Mouse (Mus musculus): ENCODE data around the gene Gps1. TPM values are rescaled to one million over a fixed set of nuclear protein-coding genes. Genes with fewer than 3 reads are reported as not detected.
A peak's percentile ranks its signal among the peaks of the same experiment; 100 is the strongest.
"Not testable (repeated sequence)": the region's sequence is repeated elsewhere in the genome, so short reads cannot be mapped to it uniquely, and the experiment has no call there.

Gps1 gene
- total RNA-seq, 2 experiments from 2014 or later: 150 to 153 TPM

DNA sequence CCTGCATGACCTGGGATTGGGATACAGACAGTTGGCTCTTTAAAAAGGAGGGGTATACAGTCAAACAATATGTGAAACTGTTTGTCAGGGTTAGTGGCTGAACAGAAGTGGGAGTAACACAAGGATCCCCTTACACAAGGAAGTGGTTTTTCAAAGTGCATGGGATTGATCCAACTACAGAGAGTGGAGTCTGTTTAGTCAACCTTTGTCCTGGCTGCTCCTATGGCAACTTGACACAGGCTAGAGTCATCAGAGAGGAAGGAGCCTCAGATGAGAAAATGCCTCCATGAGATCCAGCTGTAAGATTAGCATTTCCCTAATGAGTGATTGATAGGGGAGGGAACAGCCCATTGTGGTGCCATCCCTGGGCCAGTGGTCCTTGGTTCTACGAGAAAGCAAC, 15.9 kb upstream of the Gps1 start:
- Histone ChIP-seq H3K27ac (no peak overlapping the region), H3K4me3 (no peak overlapping the region)
- TF ChIP-seq CTCF (conservative IDR thresholded peaks at IDR 0.05): no peak
- no peak for DNase-seq (ENCODE audit: low spot score in 2 of 2)

DNA sequence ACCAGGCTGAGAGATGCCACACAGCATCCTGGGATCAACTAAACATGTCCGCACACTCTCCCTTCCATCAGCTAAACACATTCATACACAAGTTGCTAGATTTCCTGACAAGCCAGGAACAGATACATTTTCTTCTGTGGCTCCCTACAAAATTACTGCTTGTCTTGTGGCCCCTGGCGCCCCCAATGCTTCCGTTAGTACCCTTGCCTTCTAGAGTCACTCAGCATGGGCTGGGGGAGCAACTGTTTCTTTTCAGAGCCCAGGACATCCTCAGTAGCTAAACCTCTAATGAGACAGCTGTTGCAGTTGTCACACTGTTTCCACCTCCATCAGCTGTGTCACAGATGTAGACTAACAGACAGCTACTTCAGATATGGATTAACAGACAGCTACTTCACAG, 11.3 kb upstream of the Gps1 start:
- no peak for DNase-seq (ENCODE audit: low spot score in 2 of 2)
- no peak overlapping the region for H3K4me3 ChIP-seq
- no peak for TF ChIP-seq CTCF (conservative IDR thresholded peaks at IDR 0.05)

DNA sequence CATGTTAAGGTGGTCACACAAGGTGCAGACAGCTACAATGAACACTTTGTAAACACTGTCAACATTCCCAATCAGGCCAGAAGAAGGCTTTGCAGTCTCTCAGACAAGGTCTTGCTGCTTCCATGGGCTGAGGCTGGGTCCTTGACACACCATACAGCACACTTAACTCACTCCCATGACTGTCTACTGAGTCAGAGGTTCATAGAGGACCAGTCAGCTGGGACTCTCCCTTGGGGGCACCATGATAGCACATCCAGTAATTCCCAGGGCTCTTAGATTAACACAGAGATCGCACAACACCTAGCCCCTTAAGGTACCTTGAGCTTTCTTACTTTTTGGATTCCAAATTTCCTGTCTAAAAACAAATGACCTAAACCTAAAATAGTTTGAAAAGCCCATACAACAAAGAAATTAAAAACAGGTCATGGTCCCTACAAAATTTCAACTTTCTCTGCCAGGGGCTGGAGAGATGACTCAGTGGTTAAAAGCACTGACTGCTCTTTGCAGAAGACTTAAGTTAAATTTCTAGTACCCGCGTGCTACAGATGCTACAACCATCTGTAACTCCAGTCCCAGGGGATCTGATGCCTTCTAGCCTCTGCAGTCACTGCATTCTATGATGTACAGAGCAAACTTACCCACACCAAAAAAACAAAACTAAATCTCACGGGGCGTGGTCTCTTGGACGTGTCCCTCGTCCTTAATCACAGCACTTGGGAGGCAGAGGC, 10.4 kb upstream of the Gps1 start:
- no peak for DNase-seq (ENCODE audit: low spot score in 2 of 2)
- TF ChIP-seq CTCF (conservative IDR thresholded peaks at IDR 0.05): no peak

More for the DNA sequence above, 11.3 kb upstream of the Gps1 start:
- no peak overlapping the region for H3K27ac ChIP-seq

DNA sequence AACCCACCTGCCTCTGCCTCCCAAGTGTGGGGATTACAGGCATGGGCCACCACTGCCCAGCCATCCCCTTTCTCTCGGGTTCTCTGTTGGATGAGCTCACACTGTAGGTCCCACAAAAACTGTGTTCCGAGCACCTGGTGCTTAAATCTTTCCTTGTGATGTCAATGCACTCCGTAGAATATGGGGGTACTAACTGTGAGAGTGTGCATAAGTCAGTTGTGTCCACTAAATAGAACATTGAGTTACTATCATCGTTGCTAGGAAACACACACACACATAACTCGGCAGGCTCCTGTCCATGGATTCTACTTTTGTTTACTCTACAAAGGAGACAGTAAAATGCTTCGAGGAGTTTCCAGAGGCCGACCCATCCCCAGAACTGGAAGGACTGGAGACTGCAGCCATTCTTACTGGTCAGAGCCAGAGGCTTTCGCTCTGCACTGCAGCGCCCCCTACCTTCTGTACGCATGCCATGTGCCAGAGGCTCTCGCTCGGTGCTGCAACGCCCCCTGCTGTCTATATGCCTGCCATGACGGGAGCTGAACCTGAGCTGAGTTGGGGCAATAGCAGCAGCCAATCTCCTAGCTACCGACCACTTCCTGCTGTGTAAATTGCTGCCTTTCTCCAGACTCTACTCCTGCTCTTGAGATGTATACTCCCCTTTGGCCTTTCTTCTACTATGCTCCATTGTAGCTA, 8.2 kb upstream of the Gps1 start:
- peak; percentile 92 to 98 for DNase-seq (ENCODE audit: low spot score in 2 of 2)
- Histone ChIP-seq H3K27ac (no peak overlapping the region), H3K4me3 (no peak overlapping the region)
- TF ChIP-seq CTCF (conservative IDR thresholded peaks at IDR 0.05): peak; percentile 100

More for the DNA sequence above, 10.4 kb upstream of the Gps1 start:
- H3K27ac ChIP-seq: no peak overlapping the region
- H3K4me3 ChIP-seq: no peak overlapping the region

DNA sequence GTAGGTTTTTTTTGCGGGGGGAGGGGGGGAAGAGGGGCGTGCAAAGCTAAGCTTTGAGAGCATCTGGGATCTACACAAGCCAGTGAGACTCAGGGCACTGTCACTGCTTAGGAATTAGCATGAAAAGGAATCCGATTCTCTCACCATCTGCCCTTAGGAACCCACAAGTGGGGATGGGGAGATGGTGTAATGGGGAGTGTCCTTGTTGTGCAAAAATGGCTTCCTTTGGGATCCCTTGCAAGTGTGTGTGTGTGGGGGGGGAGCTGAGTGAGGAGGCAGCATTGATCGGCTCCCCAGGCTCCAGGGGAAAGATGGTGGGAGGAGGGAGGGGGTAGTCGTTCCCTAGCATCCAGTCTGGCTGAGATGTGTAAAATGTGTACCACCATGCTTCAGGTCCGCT, 6.9 kb upstream of the Gps1 start:
- DNase-seq (ENCODE audit: low spot score in 2 of 2): no peak
- TF ChIP-seq CTCF (conservative IDR thresholded peaks at IDR 0.05): no peak
- Histone ChIP-seq H3K4me3 (no peak overlapping the region), H3K27ac (no peak overlapping the region)

DNA sequence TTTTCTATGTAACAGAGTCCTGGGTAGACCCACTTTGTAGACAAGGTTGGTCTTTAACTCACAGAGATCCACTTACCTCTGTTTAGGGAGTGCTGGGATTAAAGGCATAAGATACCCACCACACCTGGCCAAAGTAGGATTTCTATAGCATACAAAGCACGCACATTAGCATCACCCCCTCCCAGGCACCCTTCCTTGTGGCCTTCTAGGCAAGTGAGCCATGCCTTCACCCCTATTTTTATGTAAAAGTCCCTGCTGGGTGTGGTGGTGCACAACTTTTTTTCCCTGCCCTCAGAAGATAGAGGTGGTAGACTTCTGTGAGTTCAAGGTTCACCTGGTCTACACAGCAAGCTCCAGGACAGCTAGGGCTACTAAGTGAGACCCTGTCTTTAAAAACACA, 4.2 kb upstream of the Gps1 start:
- Histone ChIP-seq H3K27ac (no peak overlapping the region), H3K4me3 (no peak overlapping the region)
- no peak for DNase-seq (ENCODE audit: low spot score in 2 of 2)
- no peak for TF ChIP-seq CTCF (conservative IDR thresholded peaks at IDR 0.05)

DNA sequence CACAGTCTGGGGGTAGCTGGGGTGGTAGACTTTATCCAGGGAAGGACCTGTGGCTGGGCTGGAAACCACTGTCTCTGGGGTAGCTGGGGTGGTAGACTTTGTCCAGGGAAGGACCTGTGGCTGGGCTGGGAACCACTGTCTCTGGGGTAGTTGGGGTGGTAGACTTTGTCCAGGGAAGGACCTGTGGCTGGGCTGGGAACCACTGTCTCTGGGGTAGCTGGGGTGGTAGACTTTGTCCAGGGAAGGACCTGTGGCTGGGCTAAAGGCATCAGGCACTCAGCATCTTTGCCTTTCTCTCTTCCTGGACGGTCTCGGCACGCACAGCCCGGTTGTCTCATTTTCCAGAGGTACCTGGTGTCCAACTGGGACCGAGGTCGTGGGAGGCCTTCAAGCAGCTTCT, 2.7 kb upstream of the Gps1 start:
- H3K4me3 ChIP-seq, H3K27ac ChIP-seq: not testable (repeated sequence)
- DNase-seq (ENCODE audit: low spot score in 2 of 2): peak in 1 of 2 experiments; percentile 2

DNA sequence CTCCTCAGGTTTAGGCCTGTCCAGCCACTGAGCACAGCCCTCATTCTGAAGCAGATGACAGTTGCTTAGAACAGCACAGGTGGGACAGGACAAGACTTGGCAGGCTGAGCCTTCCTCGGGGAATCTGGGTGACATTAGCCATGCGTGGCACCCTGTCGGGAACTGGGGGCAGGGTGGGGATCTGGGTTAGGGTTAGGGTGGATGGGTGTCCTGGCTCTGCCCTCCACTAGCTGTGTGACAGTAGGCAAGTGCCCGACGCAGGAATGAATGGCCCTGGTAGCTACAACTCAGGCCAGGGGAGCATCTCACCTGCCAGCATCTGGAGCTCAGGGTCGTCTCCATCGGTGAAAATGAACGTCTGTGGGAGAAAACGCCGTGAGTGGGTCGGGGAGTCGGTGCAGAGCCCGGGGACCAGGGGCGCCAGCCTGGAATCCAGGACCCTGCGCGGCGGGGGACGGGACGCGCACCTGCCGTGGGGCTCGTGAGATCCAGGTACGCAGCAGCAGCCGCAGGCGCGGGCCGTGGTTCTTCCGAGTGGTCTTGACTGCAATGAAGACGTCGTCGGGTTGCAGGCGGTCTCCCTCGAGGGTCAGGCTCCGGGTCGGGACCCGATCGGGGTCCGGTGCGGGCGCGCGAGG, 527 bp upstream of the Gps1 start:
- TF ChIP-seq CTCF (conservative IDR thresholded peaks at IDR 0.05): no peak
- peak overlapping the region; percentile 95 for H3K27ac ChIP-seq
- no peak for DNase-seq (ENCODE audit: low spot score in 2 of 2)
- peak overlapping the region; percentile 92 for H3K4me3 ChIP-seq

DNA sequence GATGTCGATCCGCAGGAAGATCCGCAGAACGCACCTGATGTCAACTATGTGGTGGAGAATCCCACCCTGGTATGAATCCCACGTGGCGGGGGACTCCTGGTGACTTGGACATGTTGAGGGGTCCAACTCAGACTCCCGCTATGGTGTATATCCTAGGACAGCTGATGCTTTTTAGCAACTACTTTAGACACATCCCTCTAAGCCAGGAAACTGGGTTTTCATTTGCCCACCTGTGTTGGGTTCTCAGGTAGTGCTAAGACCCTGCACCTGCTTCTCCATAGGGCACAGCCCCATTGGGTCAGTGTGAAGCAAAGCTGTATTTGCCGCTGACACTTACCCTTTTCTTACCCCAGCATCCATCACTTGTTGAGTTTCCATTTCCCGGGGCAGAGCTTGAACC, 1.1 kb downstream of the Gps1 start:
- no peak for DNase-seq (ENCODE audit: low spot score in 2 of 2)
- TF ChIP-seq CTCF (conservative IDR thresholded peaks at IDR 0.05): no peak
- H3K27ac ChIP-seq: peak overlapping the region; percentile 89
- H3K4me3 ChIP-seq: peak overlapping the region; percentile 92

DNA sequence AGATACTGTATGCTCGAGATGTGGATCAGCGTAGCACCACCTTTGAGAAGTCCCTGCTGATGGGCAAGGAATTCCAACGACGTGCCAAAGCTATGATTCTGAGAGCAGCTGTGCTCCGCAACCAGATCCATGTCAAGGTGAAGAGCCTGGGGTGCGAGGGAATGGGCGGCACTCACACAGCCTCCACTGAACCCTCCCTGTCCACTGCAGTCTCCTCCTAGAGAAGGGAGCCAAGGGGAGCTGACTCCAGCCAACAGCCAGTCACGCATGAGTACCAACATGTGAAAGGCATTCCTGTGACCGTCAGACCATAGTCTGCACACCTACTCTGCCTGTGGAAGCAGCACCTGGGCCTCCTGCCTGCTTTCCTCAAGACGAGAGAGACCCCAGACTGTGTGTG, 4.4 kb downstream of the Gps1 start:
- H3K4me3 ChIP-seq; DNase-seq (ENCODE audit: low spot score in 2 of 2); H3K27ac ChIP-seq: not testable (repeated sequence)

DNA sequence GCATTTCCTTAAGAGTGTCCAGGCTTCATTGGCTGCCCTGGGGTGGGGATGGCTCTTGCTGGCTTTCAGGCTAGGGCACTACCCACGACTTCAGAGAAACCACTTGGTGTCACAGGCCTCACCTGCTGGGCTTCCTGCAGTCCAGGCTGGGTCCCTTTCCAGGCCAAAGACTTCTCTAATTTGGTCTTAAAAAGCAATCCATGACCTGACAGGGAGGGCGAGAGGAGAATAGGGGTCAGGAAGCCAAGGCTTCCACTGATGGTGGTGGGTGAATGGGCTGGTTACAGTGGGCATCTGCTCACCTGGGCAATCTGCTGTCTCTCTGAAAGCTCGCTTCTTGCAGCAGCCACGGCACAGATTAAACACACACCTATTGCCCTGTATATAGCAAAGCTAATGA, 5.3 kb downstream of the Gps1 start:
- no peak for TF ChIP-seq CTCF (conservative IDR thresholded peaks at IDR 0.05)
- Histone ChIP-seq H3K27ac (no peak overlapping the region), H3K4me3 (no peak overlapping the region)
- DNase-seq (ENCODE audit: low spot score in 2 of 2): no peak

DNA sequence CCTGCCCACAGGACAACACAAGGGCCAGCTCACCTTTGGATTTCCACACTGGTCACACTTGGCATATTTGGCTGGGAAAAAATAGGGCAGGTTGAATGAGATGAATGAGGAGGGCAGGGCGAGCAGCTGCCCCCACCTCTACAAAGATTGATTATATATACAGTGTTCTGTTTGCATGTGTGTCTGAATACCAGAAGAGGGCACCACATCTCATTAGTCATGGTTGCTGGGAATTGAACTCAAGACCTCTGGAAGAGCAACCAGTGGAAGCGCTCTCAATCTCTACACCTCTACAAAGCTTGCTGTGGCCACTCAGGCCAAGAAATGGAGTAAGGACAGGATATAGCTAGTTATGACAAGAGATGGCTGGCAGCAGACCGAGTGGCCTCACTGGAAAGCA, 5.7 kb downstream of the Gps1 start:
- peak; percentile 58 for TF ChIP-seq CTCF (conservative IDR thresholded peaks at IDR 0.05)
- DNase-seq (ENCODE audit: low spot score in 2 of 2): no peak
- H3K4me3 ChIP-seq: no peak overlapping the region
- no peak overlapping the region for H3K27ac ChIP-seq

DNA sequence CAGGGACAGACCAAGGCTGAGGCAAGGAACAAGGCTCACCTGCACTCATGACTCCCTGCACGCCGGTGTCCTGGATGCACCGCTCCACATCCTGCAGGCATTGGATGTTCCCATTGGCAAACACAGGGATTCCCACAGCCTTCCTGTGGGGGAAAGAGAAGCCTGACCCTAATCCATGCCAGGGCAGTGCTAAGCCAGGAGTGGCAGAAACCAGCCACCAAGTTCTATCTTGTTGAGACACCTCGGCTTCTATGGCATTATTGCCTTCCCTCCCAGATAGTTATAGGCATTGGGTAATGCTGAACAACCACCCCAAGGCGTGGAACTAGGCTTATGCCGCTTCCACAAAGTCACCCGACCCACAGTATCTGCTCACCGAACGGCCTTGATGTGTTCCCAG, 8.6 kb downstream of the Gps1 start:
- H3K27ac ChIP-seq: no peak overlapping the region
- TF ChIP-seq CTCF (conservative IDR thresholded peaks at IDR 0.05): no peak
- DNase-seq (ENCODE audit: low spot score in 2 of 2): no peak
- H3K4me3 ChIP-seq: no peak overlapping the region

Measured in layer of hippocampus, adult 2 months (tissue).